20 mouse cellular contexts compared by ENCODE assay signal in the genomic region with DNA sequence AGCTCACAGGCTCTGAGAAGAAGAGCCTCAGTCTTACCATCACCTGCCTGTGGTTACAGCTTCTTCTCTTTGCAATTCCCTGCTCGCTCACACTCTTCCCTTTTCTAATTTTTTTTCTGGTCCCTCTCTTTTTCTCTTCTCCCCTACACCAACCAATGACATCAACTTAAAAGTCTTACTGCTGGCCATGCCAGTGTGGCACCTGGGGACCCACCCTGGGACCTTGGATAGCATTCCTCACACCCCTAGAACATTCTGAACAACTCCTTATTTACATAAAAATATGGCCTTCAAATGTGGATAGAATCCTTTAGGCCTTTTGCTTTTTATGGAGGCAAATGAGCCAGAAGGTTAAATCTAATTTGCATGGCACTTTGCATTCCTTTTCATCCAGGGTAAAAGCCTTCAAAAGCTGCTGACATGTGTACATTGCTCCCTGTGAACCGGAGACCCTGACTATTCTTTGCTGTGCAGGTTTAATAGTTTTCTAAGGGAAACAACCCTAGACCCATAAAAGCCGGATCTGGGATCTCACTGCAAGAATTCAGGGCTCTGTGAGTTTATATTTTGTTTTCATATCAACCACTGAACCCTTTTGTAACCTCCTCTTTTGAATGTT.
A peak's percentile ranks its signal among the peaks of the same experiment; 100 is the strongest.
DNase-seq lines count a peak whose midpoint lies in the region; ATAC-seq and TF ChIP-seq lines count a peak whose summit lies in the region.
"Had no signal": no experiment of that assay in that cellular context is flagged by ENCODE, and none has a peak within 500 bp of the region (broad histone marks: within the 10 kb centered on the region; RNA-seq: fewer than 3 reads in every experiment).

No protein-coding gene starts in this region.

- H3K4me1 ChIP-seq in forebrain, embryonic 11.5 days (replicated peaks; ENCODE audit: control insufficient read depth, insufficient read depth, low read length), result peaks cover 10% of the 10 kb centered on the region; the same call in 1 of the 2 replicates
- H3K4me1 ChIP-seq in forebrain, embryonic 15.5 days, result peaks cover 24% of the 10 kb centered on the region
- H3K4me1 ChIP-seq in midbrain, embryonic 11.5 days (ENCODE audit: control insufficient read depth, insufficient read depth, low read length), result peaks cover 5% of the 10 kb centered on the region; the same call in 1 of the 2 replicates
- peaks cover 6% of the 10 kb centered on the region; the same call in 1 of the 2 replicates for H3K4me1 ChIP-seq in midbrain, embryonic 15.5 days
- H3K4me1 ChIP-seq: heart, embryonic 13.5 days had no signal

- TF ChIP-seq POLR2A in brain, embryonic 14.5 days (IDR thresholded peaks at IDR 0.05; ENCODE audit: borderline replicate concordance, extremely low read depth, insufficient read depth, insufficient read length, poor library complexity, severe bottlenecking), result no peak

- peak; percentile 62; the same call in 1 of the 2 replicates for ATAC-seq in forebrain, embryonic 11.5 days (replicated peaks; ENCODE audit: low FRiP score)
- no peak; the same call in 1 of the 2 replicates for ATAC-seq in forebrain, embryonic 15.5 days (replicated peaks)
- 0 out of 2 replicates have a peak, but pooled peaks have one; percentile 41 for ATAC-seq in midbrain, embryonic 11.5 days (ENCODE audit: low FRiP score)
- no peak for ATAC-seq in midbrain, embryonic 15.5 days (replicated peaks)
- ATAC-seq: hindbrain, postnatal 0 days; Patski had no signal

- no peak overlapping the region for H3K4me3 ChIP-seq in forebrain, embryonic 11.5 days (ENCODE audit: low read depth, low read length)
- H3K4me3 ChIP-seq in forebrain, embryonic 15.5 days, result no peak overlapping the region
- no peak overlapping the region for H3K4me3 ChIP-seq in midbrain, embryonic 11.5 days (ENCODE audit: low read depth, low read length)
- no peak overlapping the region for H3K4me3 ChIP-seq in midbrain, embryonic 15.5 days
- H3K4me3 ChIP-seq: embryonic facial prominence, embryonic 13.5 days; heart, embryonic 13.5 days; hindbrain, embryonic 12.5 days had no signal

- no peak overlapping the region for H3K27ac ChIP-seq in forebrain, embryonic 11.5 days (ENCODE audit: low read depth, low read length)
- H3K27ac ChIP-seq in forebrain, embryonic 15.5 days (replicated peaks), result no peak overlapping the region
- H3K27ac ChIP-seq in midbrain, embryonic 11.5 days (ENCODE audit: low read depth, low read length), result no peak overlapping the region
- no peak overlapping the region for H3K27ac ChIP-seq in midbrain, embryonic 15.5 days
- H3K27ac ChIP-seq: embryonic facial prominence, embryonic 13.5 days; heart, embryonic 13.5 days; hindbrain, embryonic 12.5 days; hindbrain, postnatal 0 days had no signal

- TF ChIP-seq CTCF in brain, embryonic 14.5 days (IDR thresholded peaks at IDR 0.05; ENCODE audit: borderline replicate concordance, extremely low read depth, insufficient read depth, insufficient read length), result no peak

- WGBS in forebrain, embryonic 11.5 days, result 37% methylated on average over 3 of the region's 3 CpGs
- WGBS in forebrain, embryonic 15.5 days, result 17% methylated on average over 3 of the region's 3 CpGs
- 49% methylated on average over 3 of the region's 3 CpGs for WGBS in midbrain, embryonic 11.5 days
- 32% methylated on average over 3 of the region's 3 CpGs for WGBS in midbrain, embryonic 15.5 days

- DNase-seq in forebrain, embryonic 11.5 days (ENCODE audit: low spot score), result no peak
- no peak for DNase-seq in midbrain, embryonic 11.5 days (ENCODE audit: low spot score, missing footprints)
- DNase-seq in ES-CJ7 (ENCODE audit: low read depth, low spot score), result peak; percentile 15
- DNase-seq in brain, embryonic 14.5 days (ENCODE audit: low read depth), result peak; percentile 78
- no peak for DNase-seq in right cerebral cortex, postnatal 10 days (ENCODE audit: low spot score in 2 of 2)
- DNase-seq: adrenal gland, adult 8-10 months; adrenal gland, postnatal 36 days; cerebellum, adult 11 months; cerebellum, adult 8-10 months; cerebellum, postnatal 14 days; gastrocnemius, postnatal 36 days; heart, adult 11 months; heart, postnatal 36 days had no signal

- no peak overlapping the region for H3K4me2 ChIP-seq in forebrain, embryonic 11.5 days (ENCODE audit: low read depth, low read length, severe bottlenecking)
- no peak overlapping the region for H3K4me2 ChIP-seq in forebrain, embryonic 15.5 days (replicated peaks)
- H3K4me2 ChIP-seq in midbrain, embryonic 11.5 days, result no peak overlapping the region
- no peak overlapping the region for H3K4me2 ChIP-seq in midbrain, embryonic 15.5 days
- H3K4me2 ChIP-seq: embryonic facial prominence, embryonic 13.5 days; heart, embryonic 13.5 days; hindbrain, embryonic 12.5 days had no signal

- no peaks in the 10 kb centered on the region; the same call in 1 of the 2 replicates for H3K9me3 ChIP-seq in forebrain, embryonic 11.5 days (ENCODE audit: control insufficient read depth, low read length)
- no peaks in the 10 kb centered on the region for H3K9me3 ChIP-seq in forebrain, embryonic 15.5 days
- no peaks in the 10 kb centered on the region for H3K9me3 ChIP-seq in midbrain, embryonic 11.5 days (ENCODE audit: control insufficient read depth, low read length)
- H3K9me3 ChIP-seq in midbrain, embryonic 15.5 days, result no peaks in the 10 kb centered on the region
- H3K9me3 ChIP-seq: embryonic facial prominence, embryonic 13.5 days; heart, embryonic 13.5 days had no signal

- H3K27me3 ChIP-seq in forebrain, embryonic 11.5 days (ENCODE audit: control insufficient read depth, insufficient read depth, low read length), result peaks cover 47% of the 10 kb centered on the region
- H3K27me3 ChIP-seq in forebrain, embryonic 15.5 days, result peaks cover 3% of the 10 kb centered on the region; the same call in 1 of the 2 replicates
- 0 out of 2 replicates have a peak, but pooled peaks cover 2% of the 10 kb centered on the region for H3K27me3 ChIP-seq in midbrain, embryonic 11.5 days (ENCODE audit: control insufficient read depth, insufficient read depth, low read length)
- H3K27me3 ChIP-seq in midbrain, embryonic 15.5 days (replicated peaks), result no peaks in the 10 kb centered on the region
- H3K27me3 ChIP-seq: embryonic facial prominence, embryonic 13.5 days; heart, embryonic 13.5 days; Patski had no signal

- no peak overlapping the region for H3K9ac ChIP-seq in forebrain, embryonic 11.5 days (ENCODE audit: low read length)
- no peak overlapping the region for H3K9ac ChIP-seq in forebrain, embryonic 15.5 days (replicated peaks)
- no peak overlapping the region for H3K9ac ChIP-seq in midbrain, embryonic 11.5 days (ENCODE audit: low read length)
- no peak overlapping the region for H3K9ac ChIP-seq in midbrain, embryonic 15.5 days
- H3K9ac ChIP-seq: embryonic facial prominence, embryonic 13.5 days; heart, embryonic 13.5 days; hindbrain, embryonic 12.5 days had no signal

- no peaks in the 10 kb centered on the region for H3K36me3 ChIP-seq in forebrain, embryonic 11.5 days (ENCODE audit: control insufficient read depth, insufficient read depth, low read length)
- H3K36me3 ChIP-seq in forebrain, embryonic 15.5 days, result no peaks in the 10 kb centered on the region
- H3K36me3 ChIP-seq in midbrain, embryonic 11.5 days (ENCODE audit: control insufficient read depth, insufficient read depth, low read length), result no peaks in the 10 kb centered on the region
- H3K36me3 ChIP-seq in midbrain, embryonic 15.5 days (replicated peaks), result no peaks in the 10 kb centered on the region
- H3K36me3 ChIP-seq: embryonic facial prominence, embryonic 13.5 days; heart, embryonic 13.5 days; hindbrain, embryonic 12.5 days had no signal

Comparison
In these comparisons a context has a peak if more than half of its experiments do, and no peak if none do; other contexts are left out.
1. ATAC-seq: peak in forebrain, embryonic 11.5 days (single experiment) and midbrain, embryonic 11.5 days (single experiment); none in forebrain, embryonic 15.5 days (single experiment) and midbrain, embryonic 15.5 days (single experiment).
2. DNase-seq: peak in ES-CJ7 (single experiment) and brain, embryonic 14.5 days (single experiment); none in forebrain, embryonic 11.5 days (single experiment), midbrain, embryonic 11.5 days (single experiment) and right cerebral cortex, postnatal 10 days (0 of 2).